Mouse (Mus musculus) frontal cortex, postnatal 25 days (tissue): ENCODE results near the gene Mapkapk2.
"Not testable (repeated sequence)": the region's sequence is repeated elsewhere in the genome, so short reads cannot be mapped to it uniquely, and the experiment has no call there.

Experiments used
- DNase-seq, 2 experiments: peaks; one replicate each; pipeline ENCODE4 v3.0.0; 2022; ENCODE audit warnings: low spot score in 2 of 2

Gene Mapkapk2

GRCm38 (mm10) chr1:131097700-131098094, at the start of gene Mapkapk2:
Mapkapk2 (minus strand) TSS chr1:131097826.
- peak; percentile 68 to 77 for DNase-seq

DNA sequence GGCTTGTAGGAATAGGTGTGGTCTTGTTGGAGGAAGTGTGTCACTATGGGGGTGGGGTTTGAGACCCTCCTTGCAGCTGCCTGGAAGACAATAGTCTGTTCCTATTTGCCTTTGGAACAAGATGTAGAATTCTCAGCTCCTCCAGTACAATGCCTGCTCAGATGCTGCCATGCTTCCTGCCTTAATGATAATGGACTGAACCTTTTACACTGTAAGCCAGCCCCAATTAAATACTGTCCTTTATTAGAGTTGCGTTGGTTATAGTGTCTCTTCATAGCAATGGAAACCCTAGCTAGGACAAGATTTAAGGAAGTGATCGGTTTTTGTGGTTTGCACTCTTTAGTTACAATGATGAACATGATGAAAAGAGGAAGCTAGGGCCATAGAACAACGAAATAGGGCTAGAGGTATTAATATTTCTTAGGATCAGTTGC, 48.6 kb upstream of the Mapkapk2 start:
- no peak for DNase-seq

DNA sequence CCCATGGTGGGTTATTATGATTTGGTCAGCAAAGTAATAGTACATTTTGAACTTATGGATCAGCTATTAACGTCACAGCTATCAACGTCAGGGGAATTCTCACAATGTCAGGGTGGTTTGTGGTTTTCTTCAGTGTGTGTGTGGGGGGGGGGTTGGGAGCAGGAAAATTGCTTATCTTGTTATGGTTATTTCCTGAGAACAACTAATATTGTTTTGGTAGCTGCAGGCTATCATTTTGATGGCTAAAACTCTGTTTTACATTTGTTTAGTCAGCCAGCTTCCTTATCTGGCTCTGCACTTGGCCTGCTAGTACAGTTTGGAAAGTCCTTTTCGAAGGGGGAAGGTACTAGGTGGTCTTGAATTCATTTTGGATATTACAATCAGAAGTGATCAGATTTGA, 47.6 kb upstream of the Mapkapk2 start:
- not testable (repeated sequence) for DNase-seq

DNA sequence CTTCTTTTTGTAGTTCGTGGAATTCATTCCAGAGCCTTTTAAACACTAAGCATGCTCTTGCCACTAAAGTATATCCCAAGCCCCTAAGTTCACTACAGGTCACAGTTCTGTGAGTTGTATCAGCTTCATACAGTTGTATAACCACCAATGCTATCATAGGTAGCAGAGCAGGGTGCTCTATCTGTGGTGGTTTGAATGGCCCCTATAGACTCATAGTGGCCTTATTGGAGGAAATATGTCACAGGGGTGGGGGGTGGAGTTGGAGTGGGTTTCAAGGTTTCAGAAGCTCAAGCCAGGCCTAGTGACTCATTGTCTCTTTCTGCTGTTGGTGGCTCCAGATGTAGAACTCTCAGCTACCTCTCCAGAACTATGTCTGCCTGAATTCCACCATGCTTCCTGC, 44.8 kb upstream of the Mapkapk2 start:
- DNase-seq, result no peak

- DNase-seq, result no peak
Observed at GRCm38 (mm10) chr1:131141449-131141848, 43.8 kb upstream of the Mapkapk2 start.

DNA sequence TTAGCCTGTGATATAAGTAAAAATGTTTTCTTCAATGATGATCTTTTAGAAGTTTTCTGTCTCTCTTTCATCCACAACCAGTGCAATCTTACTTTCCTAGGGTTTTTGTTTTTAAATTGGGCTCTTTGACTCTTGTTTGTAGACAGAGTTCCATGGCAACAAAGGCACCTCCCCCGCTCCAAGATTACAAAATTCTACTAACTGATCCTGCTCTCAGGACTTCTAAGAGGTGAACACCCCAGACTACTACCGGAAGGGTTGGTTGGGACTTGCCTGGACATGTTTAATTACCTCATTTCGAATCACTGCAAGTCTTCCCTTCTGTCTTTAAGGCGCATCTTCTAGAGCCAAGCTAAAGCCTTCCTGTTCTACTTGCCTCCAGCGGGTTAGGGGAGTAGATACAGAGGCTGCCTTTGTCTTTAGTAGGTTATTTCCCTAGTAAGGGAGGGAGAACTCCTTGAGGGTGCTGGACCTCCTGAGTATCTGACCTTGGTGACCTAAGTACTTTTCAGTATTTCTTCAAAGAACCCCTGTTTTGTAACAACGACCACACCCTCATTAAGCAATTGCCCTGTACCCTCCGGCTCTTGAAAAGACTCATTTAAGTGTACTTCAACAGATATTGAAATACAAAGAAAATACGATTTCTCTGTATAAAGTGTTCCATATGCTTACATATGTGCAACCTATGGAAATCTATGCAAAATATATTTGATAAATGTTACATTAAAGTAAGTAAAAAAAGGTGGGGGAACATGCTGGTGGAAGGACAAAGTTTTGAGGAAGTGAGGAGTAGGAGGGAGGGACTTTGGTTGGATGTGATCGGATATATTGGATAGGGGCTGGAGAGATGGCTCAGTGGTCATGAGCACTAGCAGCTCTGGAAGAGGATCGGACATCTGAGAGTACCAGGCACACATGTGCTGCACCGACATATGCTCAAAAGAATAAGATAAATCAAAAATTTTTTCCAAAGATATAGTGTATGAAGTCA, 41.8 kb upstream of the Mapkapk2 start:
- no peak for DNase-seq

GRCm38 (mm10) chr1:131138191-131139016, 40.8 kb upstream of the Mapkapk2 start, which contains the start of gene Dyrk3:
Dyrk3 (minus strand) TSS chr1:131138340.
- peak; percentile 68 to 82 for DNase-seq

DNA sequence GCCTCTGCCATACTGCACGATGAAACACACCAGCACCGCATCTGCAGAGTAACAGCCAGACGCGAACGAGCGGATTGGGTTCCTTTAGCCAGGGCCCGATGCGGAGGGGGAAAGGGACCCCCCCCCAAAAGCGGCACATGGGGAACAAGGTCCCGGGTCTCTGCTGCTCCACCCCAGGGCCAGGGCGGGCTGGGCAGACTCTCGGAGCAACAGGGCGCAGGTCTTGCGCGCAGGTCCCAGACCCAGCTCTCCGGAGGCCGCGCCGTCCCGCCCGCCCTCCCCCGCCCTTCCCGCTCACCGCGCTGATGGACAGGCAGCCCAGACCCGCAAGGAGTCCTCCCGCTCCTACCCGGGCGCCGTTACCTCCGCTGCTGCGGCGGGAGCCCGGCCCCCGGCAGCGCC, 40.1 kb upstream of the Mapkapk2 start:
- DNase-seq, result no peak

GRCm38 (mm10) chr1:131137111-131137510, 39.5 kb upstream of the Mapkapk2 start:
- no peak for DNase-seq

DNA sequence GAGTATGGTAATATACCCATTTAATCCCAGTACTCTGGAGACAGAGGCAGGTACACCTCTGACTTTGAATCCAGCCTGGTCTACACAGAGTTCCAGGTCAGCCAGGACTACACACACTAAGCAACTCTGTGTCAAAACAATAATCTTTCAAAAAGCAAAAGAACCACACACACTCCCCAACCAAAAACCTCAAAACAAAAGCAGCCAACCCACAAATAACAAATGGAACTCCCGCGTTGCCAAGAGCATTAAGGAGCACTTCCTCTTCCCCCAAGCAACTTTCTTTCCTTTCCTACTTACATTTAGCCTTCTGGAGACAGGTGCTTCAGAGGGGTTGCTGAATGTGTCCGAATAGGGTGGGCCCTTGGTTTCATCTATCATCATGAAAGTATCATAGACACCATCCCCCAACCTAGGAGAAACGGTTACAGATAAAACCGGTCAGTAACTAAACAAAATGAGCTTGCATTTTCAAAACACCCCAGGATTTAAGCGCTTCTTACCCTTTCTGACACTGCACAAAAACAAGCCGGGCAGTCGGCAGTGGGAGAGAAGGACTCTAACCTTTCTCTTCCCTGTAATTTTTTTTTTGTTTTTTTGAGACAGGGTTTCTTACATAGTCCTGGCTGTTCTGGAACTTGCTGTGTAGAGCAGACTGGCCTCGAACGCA, 38.5 kb upstream of the Mapkapk2 start:
- DNase-seq, result no peak

GRCm38 (mm10) chr1:131134942-131135522, 37.4 kb upstream of the Mapkapk2 start:
- DNase-seq, result no peak

DNA sequence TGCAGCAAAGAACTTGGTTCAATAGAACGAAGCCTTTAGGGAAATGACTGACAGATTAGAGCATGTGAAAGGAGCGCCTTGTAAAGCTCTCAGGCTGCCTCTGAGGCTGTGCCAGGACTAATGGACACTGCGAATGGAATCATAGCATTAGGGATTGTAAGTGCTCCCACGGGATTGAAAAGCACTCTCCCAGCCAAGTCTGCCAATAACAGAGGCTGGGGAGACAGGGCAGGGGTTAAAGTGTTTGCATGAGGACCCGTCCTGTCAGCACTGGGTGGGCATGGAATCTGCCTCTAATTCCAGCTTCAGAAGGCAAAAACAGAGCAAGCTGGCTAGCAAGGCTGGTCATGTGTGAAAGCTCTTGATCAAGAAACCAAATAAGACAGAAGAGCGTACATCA, 36.6 kb upstream of the Mapkapk2 start:
- DNase-seq, result no peak

DNA sequence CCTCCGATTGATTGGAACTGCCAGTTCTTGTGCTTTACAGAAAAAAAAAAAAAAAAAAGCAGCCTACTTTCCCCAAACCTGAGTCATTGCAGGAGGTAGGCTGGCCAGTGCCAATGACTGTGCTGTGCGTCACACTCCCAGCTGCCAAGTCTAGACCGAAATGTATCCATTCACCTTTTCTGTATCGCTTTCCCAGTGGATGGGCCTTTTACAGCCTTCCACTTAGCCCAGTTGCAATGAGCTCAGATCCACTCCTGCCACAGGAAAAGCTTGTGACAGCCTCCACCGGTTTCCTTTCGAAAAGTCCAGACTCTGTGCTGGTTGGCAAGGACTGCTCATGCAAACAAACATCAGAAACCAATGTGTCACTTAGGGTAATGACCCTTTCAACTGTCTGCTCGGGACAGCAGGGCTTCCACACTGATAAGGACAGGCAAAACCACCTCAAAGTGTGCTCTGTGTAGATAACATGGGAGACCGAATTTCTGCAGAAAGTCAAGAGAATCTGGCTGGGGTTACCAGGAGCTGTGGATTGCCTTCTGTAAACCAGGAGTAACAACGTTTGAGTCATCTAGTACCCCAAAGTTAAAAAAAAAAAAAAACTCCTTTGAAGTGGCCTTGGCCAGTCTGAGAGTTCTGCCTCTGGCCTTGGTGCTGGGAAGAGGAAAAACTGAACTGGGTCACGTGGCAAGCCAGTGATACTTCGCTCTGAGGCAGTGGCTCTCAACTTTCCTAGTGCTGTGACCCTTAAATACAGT, 28.5 kb upstream of the Mapkapk2 start:
- no peak for DNase-seq

DNA sequence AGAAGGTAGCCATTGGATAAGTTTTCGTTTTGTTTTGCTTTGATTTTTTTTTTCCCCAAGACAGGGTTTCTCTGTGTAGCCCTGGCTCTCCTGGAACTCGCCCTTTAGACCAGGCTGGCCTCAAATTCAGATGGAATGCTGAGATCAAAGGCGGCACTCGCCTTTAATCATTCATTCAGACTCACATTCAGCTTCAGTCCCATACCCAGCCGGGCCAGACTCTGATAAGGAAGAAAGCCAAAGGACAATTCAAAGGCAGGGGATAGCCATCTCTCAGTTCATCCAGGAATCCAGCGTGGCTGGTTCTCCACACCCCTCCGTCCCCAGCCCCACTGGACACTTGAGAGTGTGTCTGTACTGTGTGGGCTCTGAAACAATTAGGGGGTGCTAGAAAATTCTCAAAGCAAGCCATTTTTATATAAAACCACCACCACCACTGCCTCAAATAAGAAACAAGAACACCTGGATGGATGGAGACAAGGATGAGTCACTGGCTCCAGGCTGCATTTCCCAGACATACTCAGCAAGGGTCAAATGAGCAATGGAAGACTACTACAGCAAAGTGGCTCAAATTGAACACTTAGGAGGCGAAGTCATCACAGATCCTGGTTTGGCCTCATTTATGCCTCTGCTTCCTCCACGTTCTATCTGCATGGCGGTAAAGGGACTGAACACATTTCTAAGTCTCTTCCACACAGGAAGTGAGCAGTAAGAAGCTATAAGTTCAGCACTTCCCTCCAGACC, 26.1 kb upstream of the Mapkapk2 start:
- no peak for DNase-seq

GRCm38 (mm10) chr1:131121987-131122386, 24.4 kb upstream of the Mapkapk2 start:
- DNase-seq, result no peak

GRCm38 (mm10) chr1:131119026-131119425, 21.4 kb upstream of the Mapkapk2 start:
- DNase-seq, result no peak

DNA sequence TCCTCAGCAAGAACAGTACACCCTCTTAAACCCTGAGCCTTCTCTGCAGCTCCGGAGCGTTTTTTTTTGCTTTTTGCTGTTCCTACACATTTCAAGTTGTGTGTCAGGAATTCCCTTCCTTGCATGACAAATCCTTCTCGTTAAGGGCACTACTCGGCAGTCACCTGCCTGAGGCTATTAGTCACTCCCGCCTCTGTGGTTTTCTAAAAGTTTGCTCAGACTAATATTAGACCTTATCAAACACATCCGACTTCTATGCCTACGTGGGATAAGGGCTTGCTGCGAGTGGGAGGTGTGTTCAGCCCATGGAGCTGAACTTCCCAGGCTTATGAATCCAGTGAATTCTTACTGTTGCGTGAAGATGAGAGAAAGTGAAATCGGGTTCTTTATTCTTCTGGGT, 20.9 kb upstream of the Mapkapk2 start:
- DNase-seq, result no peak

DNA sequence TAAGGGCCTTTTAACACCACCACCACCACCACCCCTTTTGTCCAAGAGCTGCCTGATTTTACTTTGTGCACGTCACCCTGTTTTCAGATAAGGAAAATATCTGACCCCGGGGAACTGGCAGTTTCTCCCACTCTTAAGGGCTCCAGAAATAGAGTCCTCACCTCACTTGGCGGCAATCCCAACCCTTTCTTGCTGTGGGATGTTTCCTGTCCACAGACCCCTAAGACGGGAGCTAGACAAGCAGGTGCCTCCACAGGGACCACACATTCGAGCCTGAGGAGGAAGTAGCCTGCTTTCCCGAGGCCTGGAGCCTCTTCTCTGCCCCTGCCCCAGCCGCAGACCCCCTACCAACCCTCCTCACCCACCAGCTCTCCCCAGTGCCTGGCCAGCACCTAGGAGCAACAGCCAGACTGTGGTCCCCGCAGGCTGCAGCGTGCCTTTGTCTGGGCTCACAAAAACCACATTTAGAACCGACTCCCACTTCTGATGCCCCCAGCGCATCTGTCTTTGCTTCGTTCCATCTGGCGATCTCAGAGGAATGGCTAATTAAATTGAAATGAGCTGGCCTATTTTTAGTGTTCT, 18.9 kb upstream of the Mapkapk2 start:
- peak; percentile 46 to 57 for DNase-seq

DNA sequence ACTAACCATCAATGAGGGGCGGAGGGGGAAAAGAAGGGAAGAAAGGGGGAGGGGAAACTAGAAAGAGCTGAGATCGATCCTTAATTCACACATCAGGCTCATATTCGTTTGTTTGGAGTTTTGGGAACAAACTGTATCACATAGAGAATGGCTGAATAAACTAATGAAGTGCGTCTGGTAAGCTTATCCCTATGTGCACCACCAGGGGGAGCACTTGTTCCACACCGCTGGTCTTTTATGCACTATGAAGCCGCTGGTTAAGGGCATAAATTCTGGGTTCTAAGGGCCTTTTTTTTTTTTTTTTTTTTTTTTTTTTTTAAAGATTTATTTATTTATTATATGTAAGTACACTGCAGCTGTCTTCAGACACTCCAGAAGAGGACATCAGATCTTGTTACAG, 18.3 kb upstream of the Mapkapk2 start:
- peak; percentile 42 to 67 for DNase-seq

GRCm38 (mm10) chr1:131112576-131112975, 14.9 kb upstream of the Mapkapk2 start:
- DNase-seq, result no peak
